Mouse (Mus musculus) regulatory T cell (primary cell): ENCODE data around the gene Atg13.

Experiments
- in situ Hi-C: fragments of 300-600 bp; cut with MboI, MseI; formaldehyde crosslinking; loops from one replicate; pipeline ENCODE4 v1.15.1; 2025; ENCODE audit warnings: high pct_unique_total_duplicates

The Atg13 gene

GRCm38 (mm10) chr2:91649553-91650359, 60.6 kb downstream of the Atg13 start, which contains the start of the genes Zfp408 and Arhgap1:
TSS of gene Zfp408 (minus strand) at chr2:91649791.
TSS of gene Arhgap1 (plus strand) at chr2:91649860.
- in situ Hi-C loops = loop anchor here (5.0 kb wide), 1 partner anchor 78 kb away; no protein-coding TSS in a partner anchor

DNA sequence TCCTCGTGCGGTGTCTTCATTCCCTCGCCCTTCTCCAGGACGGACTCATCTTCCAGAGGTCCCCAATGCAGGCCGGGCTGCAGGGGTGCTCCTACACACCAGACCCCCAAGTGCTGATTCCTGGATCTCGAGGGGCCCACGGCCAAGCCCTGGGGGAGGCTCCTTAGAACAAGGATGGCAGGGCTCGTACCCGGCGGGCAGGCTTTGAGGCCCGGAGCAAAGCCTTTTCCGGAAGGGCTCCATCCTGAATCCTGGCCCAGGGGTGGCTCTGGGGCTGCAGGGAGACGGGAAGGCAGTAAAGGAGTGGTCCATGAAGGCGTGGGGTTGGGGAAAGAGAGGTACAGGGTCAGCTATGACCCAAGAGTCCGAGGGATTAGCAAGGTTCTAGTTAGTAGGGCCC, 61.2 kb downstream of the Atg13 start:
- in situ Hi-C loops = no loop called here

- in situ Hi-C loops = no loop called here
Observed at GRCm38 (mm10) chr2:91646733-91647132, 63.6 kb downstream of the Atg13 start.

DNA sequence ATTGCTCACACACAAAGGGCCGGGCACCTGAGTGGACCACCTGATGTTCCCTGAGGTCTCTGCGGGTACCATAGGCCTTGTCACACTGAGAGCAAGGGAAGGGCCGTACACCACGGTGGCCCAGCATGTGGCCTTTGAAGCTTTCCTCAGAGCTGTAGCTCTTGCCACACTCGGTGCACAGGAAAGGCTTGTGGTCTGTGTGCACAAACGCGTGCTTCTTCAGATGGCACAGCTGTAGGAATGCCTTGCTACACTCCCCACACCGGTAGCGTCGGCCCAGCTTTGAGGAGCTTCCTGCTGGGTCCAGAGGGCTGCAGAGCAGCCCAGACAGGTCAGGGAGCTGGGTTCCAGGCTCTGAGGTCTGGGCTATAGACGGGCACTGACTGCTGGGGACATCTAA, 64.6 kb downstream of the Atg13 start:
- in situ Hi-C loops = no loop called here

DNA sequence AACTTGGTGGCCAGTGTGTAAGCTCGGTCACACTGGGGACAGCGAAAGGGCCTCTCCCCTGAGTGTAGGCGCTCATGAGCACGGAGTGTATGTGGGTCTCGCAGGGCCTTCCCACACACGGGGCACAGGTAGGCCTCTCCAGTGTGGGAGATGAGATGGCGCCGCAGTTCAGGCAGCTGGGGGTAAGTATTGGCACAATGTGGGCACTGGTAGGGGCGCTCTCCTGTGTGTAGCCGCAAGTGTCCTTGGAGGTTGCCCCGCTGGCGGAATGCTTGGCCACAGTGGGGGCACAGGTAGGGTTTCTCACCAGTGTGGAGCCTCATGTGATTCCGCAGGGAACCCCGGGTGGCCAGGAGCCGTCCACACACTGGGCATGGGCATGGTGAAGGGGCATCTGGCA, 65.0 kb downstream of the Atg13 start:
- in situ Hi-C loops = no loop called here

- in situ Hi-C loops = no loop called here
Observed at GRCm38 (mm10) chr2:91644021-91644420, 66.4 kb downstream of the Atg13 start.

GRCm38 (mm10) chr2:91642825-91643415, 67.5 kb downstream of the Atg13 start:
- in situ Hi-C loops = no loop called here

DNA sequence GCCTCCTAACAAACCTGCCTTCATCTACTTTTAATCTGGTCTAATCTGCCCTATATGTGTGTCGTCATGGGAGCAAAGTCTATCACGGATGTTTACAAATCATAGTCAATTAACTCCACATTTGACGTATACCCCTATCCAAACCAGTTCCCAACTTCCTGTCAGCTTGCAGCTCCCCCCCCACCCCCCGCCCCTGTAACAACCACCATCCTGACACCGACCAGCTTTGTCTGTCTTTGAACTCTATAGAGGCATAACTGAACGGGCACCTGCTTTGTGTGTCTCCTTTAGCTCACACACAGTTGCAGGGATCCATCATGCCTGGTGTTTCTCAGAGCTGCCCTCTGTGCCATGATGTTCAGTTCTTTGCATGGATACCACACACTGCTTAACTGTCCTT, 71.4 kb downstream of the Atg13 start:
- in situ Hi-C loops = no loop called here

- in situ Hi-C loops = no loop called here
Observed at GRCm38 (mm10) chr2:91636727-91637338, 73.5 kb downstream of the Atg13 start.

- in situ Hi-C loops = no loop called here
Observed at GRCm38 (mm10) chr2:91636229-91636628, 74.1 kb downstream of the Atg13 start, which contains the start of gene F2. TSS of gene F2 (minus strand) at chr2:91636414.

GRCm38 (mm10) chr2:91635486-91635885, 74.9 kb downstream of the Atg13 start:
- in situ Hi-C loops = no loop called here

GRCm38 (mm10) chr2:91634841-91635240, 75.5 kb downstream of the Atg13 start:
- in situ Hi-C loops = no loop called here

DNA sequence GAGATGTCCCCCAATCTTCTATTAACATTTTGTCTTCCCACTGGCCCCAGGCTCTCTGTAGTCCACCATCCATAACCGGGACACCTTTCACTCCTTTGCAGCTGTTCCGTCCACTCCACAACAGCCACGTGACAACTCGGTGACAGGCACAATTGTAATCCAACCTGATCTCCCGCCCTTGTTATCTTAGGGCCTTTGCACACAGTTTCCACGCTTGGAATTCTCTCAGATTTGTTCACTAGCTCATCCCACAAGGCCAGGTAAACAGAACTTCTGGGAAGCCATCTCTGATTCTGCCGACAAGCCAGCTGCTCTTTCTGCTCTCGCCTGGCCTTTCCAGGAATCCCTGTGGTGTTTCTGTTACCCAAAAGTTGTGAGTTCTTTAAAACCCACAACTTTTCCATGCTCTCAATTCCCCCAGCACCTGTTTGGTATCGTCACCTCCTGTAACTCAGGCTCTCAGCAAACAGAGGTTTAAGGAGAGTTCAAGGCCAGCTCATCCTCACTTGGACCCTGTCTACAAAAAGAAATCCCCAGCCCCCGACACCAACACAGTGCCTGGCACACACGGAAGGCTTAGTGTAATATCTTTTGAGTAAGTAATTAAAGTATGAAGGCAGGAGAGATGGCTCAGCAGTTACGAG, 76.9 kb downstream of the Atg13 start:
- in situ Hi-C loops = no loop called here

GRCm38 (mm10) chr2:91632316-91632715, 78.1 kb downstream of the Atg13 start:
- in situ Hi-C loops = no loop called here

DNA sequence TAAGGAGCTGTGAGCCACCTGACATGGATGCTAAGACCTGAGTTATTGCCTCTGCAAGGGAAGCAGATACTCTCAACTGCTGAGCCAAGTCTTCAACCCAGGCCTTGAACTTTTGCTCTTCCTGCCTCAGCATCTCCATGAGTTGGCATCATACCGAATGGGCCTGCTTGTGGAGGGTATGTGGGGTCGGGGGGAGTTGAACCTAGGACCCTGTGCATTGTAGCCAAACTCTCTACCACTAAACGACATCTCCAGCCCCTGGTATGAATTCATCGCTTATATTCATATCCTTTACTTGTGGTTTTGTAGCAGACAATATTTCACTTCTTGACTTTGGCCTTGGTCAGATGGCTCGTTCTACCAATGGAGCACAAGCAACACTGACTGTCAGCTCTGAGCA, 78.5 kb downstream of the Atg13 start:
- in situ Hi-C loops = no loop called here

DNA sequence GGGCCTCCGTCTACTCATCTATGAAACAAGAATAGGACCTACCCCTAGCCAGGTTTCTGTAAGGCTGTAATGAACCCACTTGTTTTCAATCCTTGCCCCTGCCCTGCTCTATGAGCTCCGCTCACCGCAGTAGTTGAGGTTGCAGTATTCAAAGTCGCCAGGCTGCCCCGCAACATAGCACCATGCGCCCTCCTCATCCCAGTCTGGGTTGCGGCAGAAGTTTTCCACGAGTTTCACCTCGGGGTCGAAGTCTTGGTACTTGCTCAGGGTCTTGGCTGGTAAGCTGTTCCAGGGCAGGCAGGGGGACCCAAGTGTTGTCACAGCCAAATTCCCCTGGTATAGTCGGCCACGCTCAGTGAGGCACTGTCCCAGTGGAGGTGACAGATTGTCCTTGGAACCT, 80.0 kb downstream of the Atg13 start:
- in situ Hi-C loops = no loop called here

GRCm38 (mm10) chr2:91629682-91630081, 80.7 kb downstream of the Atg13 start:
- in situ Hi-C loops = no loop called here

GRCm38 (mm10) chr2:91628171-91628570, 82.2 kb downstream of the Atg13 start:
- in situ Hi-C loops = no loop called here

GRCm38 (mm10) chr2:91627486-91627885, 82.9 kb downstream of the Atg13 start:
- in situ Hi-C loops = no loop called here
